Mouse (Mus musculus): ENCODE measurements at regions not wholly inside any gene's neighbourhood (a gene's known extent, or its start where the extent isn't known, plus 50 kb on each side); places are given as distances from the start of the nearest gene placed in this dataset.

DNA sequence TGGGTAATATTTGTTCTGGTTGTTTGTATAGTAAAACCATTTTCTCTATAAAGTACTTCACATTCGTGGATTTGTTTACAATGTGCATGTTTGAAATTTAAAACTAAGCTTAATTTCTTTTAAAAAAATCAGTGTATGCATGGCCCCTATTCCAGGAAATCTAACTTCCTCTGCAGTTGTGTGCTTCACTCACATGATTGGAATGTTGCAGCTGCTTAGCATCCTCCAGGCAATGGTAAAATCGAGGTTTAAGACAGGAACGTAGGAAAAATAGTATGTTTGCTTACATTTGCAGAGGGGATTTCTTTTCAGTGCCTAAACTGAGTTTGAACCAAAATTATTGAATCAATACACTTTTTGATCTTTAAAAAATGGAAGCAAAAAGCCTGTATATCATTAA lies 217.5 kb downstream of the Ptprc start:
- TF ChIP-seq NRF1 (IDR thresholded peaks at IDR 0.05; ENCODE audit: low read depth, low read length) (no peak), MAFK (IDR thresholded peaks at IDR 0.05; ENCODE audit: insufficient replicate concordance, low read length) (no peak), CTCF (conservative IDR thresholded peaks at IDR 0.05 in 1 of 2, IDR thresholded peaks at IDR 0.05 in 1 of 2; ENCODE audit: low read depth in 2 of 2, low read length in 2 of 2) (no peak), POLR2A (IDR thresholded peaks at IDR 0.05; ENCODE audit: low read depth, low read length) (no peak), TCF12 (IDR thresholded peaks at IDR 0.05; ENCODE audit: low read depth, low read length) (no peak), EP300 (IDR thresholded peaks at IDR 0.05; ENCODE audit: low read length) (no peak), ZKSCAN1 (IDR thresholded peaks at IDR 0.05; ENCODE audit: borderline replicate concordance, low read depth, low read length) (no peak), SMC3 (IDR thresholded peaks at IDR 0.05; ENCODE audit: low read depth, low read length) (no peak), JUN (IDR thresholded peaks at IDR 0.05; ENCODE audit: insufficient read depth, low read depth, low read length) (no peak)
